Mouse (Mus musculus) stomach, embryonic 16.5 days (tissue): ENCODE measurements at regions not wholly inside any gene's neighbourhood (a gene's known extent, or its start where the extent isn't known, plus 50 kb on each side); places are given as distances from the start of the nearest gene placed in this dataset.

Source experiments
- ATAC-seq: fragments of 200-750 bp; cut with Nextera tagmentation; 2 replicates; pipeline ENCODE4 v1.8.0; 2017; ENCODE audit warnings: moderate number of reproducible peaks, moderate TSS enrichment; ENCODE audit not compliant: insufficient read depth, low FRiP score
- H3K27ac ChIP-seq: fragments of 300-500 bp; sonication (generic); 2 replicates; pipeline ENCODE4 v1.5.1; 2014; ENCODE audit warnings: low read length
- H3K27me3 ChIP-seq: fragments of 300-500 bp; sonication (generic); 2 replicates; pipeline ENCODE4 v1.6.1; 2014; ENCODE audit warnings: low read length, control low read depth, mixed read lengths; ENCODE audit not compliant: control insufficient read depth, insufficient read depth
- H3K36me3 ChIP-seq: fragments of 300-500 bp; sonication (generic); 2 replicates; pipeline ENCODE4 v1.6.1; 2014; ENCODE audit warnings: low read length; ENCODE audit not compliant: control insufficient read depth, insufficient read depth
- H3K4me1 ChIP-seq: fragments of 300-500 bp; sonication (generic); 2 replicates; pipeline ENCODE4 v1.6.1; 2014; ENCODE audit warnings: low read length, control low read depth, mixed read lengths; ENCODE audit not compliant: control insufficient read depth, insufficient read depth
- H3K4me2 ChIP-seq: fragments of 300-500 bp; sonication (generic); 2 replicates; pipeline ENCODE4 v1.6.1; 2014; ENCODE audit warnings: low read depth, low read length, mixed read lengths
- H3K4me3 ChIP-seq: fragments of 300-500 bp; sonication (generic); replicated peaks from 2 replicates; pipeline ENCODE4 v1.5.1; 2014; ENCODE audit warnings: mild to moderate bottlenecking, low read length
- H3K9ac ChIP-seq: fragments of 300-500 bp; sonication (generic); 2 replicates; pipeline ENCODE4 v1.6.1; 2014; ENCODE audit warnings: low read length
- H3K9me3 ChIP-seq: fragments of 300-500 bp; sonication (generic); replicated peaks from 2 replicates; pipeline ENCODE4 v1.6.1; 2016; ENCODE audit warnings: low read length, control low read depth; ENCODE audit not compliant: control insufficient read depth
- WGBS: fragments of 180-500 bp; shearing (Covaris S2); extraction: QIAGEN DNeasy Blood & Tissue Kit; methylation state at CpG from one replicate; pipeline ENCODE4 v1.1.7; 2014; 5-methylcytosine and 5-hydroxymethylcytosine counted together

GRCm38 (mm10) chr10:97905793-97906192, 179.2 kb upstream of the C030005K15Rik start:
- H3K36me3 ChIP-seq = no peaks in the 10 kb centered on the region
- H3K27me3 ChIP-seq = no peaks in the 10 kb centered on the region
- WGBS = 61% methylated on average over 4 of the region's 4 CpGs
- H3K4me3 ChIP-seq = no peak overlapping the region
- no peaks in the 10 kb centered on the region for H3K9me3 ChIP-seq
- ATAC-seq = no peak
- no peak overlapping the region for H3K9ac ChIP-seq
- H3K4me2 ChIP-seq = no peak overlapping the region
- H3K4me1 ChIP-seq = no peaks in the 10 kb centered on the region
- H3K27ac ChIP-seq = no peak overlapping the region

- H3K27me3 ChIP-seq = no peaks in the 10 kb centered on the region
- no peak overlapping the region for H3K4me2 ChIP-seq
- no peak for ATAC-seq
- no peaks in the 10 kb centered on the region for H3K4me1 ChIP-seq
- no peaks in the 10 kb centered on the region for H3K9me3 ChIP-seq
- no peak overlapping the region for H3K27ac ChIP-seq
- H3K36me3 ChIP-seq = no peaks in the 10 kb centered on the region
- no peak overlapping the region for H3K4me3 ChIP-seq
- WGBS = 29% methylated on average over 4 of the region's 4 CpGs
- H3K9ac ChIP-seq = no peak overlapping the region
Measured at GRCm38 (mm10) chr10:97925568-97925967, 199.0 kb upstream of the C030005K15Rik start.

GRCm38 (mm10) chr10:97940345-97940744, 213.8 kb upstream of the C030005K15Rik start:
- Histone ChIP-seq H3K9me3 (no peaks in the 10 kb centered on the region), H3K4me2 (no peak overlapping the region), H3K27me3 (no peaks in the 10 kb centered on the region), H3K27ac (no peak overlapping the region), H3K4me3 (no peak overlapping the region), H3K9ac (no peak overlapping the region), H3K4me1 (no peaks in the 10 kb centered on the region), H3K36me3 (no peaks in the 10 kb centered on the region)
- ATAC-seq = no peak
- 91% methylated on average over 2 of the region's 2 CpGs for WGBS

DNA sequence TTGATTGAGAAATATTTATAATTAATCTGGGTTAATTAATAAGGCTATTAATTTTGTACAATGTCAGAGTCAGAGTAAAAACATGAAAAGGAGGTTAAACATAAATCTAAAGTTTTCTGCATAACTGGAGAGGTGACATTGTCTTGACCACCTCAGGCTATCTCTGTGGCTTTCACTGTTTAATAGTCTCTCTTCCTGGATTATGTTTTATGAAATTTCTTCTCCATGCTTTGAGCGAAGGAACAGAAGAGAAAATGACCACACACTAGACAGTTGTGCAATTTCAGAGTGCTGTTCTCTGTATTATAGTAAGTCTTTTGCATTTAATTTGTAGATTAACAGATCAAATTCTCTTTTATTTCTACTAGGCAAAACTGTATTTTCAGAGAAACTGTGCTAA, 239.3 kb upstream of the C030005K15Rik start:
- Histone ChIP-seq H3K9me3 (no peaks in the 10 kb centered on the region), H3K27ac (no peak overlapping the region), H3K27me3 (no peaks in the 10 kb centered on the region), H3K9ac (no peak overlapping the region), H3K4me3 (no peak overlapping the region), H3K4me2 (no peak overlapping the region), H3K4me1 (no peaks in the 10 kb centered on the region), H3K36me3 (no peaks in the 10 kb centered on the region)
- no peak for ATAC-seq
- 83% methylated on average over 1 of the region's 1 CpGs for WGBS

- no peaks in the 10 kb centered on the region for H3K9me3 ChIP-seq
- no peaks in the 10 kb centered on the region for H3K36me3 ChIP-seq
- H3K9ac ChIP-seq = no peak overlapping the region
- no peak overlapping the region for H3K4me3 ChIP-seq
- no peak overlapping the region for H3K27ac ChIP-seq
- H3K27me3 ChIP-seq = no peaks in the 10 kb centered on the region
- WGBS = 64% methylated on average over 2 of the region's 2 CpGs
- ATAC-seq = no peak
- no peak overlapping the region for H3K4me2 ChIP-seq
- H3K4me1 ChIP-seq = no peaks in the 10 kb centered on the region
Measured at GRCm38 (mm10) chr10:97966931-97967330, 240.4 kb upstream of the C030005K15Rik start.

DNA sequence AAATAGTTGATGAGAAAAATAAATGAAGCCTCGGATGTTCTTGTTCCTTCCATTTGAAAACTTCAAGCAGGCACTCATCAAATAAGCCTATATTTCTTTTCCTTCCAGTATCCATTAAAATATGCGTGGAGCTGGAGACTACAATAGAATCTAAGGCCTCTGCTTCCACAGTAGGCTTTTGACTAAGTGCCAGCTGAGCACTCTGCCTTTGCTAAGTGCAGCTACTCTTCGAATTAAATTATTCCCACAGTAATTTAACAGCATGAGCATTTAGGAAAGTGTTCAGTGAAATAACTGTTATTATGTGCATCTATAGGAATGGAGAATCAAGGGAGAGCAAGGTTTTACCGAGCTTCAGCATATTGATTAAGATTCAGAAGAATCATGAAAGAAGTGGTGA, 280.5 kb upstream of the C030005K15Rik start:
- H3K9ac ChIP-seq = no peak overlapping the region
- WGBS = 45% methylated on average over 4 of the region's 4 CpGs
- H3K4me2 ChIP-seq = no peak overlapping the region
- no peak overlapping the region for H3K27ac ChIP-seq
- H3K36me3 ChIP-seq = no peaks in the 10 kb centered on the region
- H3K4me3 ChIP-seq = no peak overlapping the region
- H3K4me1 ChIP-seq = no peaks in the 10 kb centered on the region
- H3K9me3 ChIP-seq = no peaks in the 10 kb centered on the region
- no peaks in the 10 kb centered on the region for H3K27me3 ChIP-seq
- ATAC-seq = no peak

GRCm38 (mm10) chr10:98008355-98008754, 281.8 kb upstream of the C030005K15Rik start:
- Histone ChIP-seq H3K4me2 (no peak overlapping the region), H3K27ac (no peak overlapping the region), H3K4me1 (no peaks in the 10 kb centered on the region), H3K4me3 (no peak overlapping the region), H3K9ac (no peak overlapping the region), H3K36me3 (no peaks in the 10 kb centered on the region), H3K9me3 (no peaks in the 10 kb centered on the region), H3K27me3 (no peaks in the 10 kb centered on the region)
- 50% methylated on average over 1 of the region's 1 CpGs for WGBS
- ATAC-seq = no peak

DNA sequence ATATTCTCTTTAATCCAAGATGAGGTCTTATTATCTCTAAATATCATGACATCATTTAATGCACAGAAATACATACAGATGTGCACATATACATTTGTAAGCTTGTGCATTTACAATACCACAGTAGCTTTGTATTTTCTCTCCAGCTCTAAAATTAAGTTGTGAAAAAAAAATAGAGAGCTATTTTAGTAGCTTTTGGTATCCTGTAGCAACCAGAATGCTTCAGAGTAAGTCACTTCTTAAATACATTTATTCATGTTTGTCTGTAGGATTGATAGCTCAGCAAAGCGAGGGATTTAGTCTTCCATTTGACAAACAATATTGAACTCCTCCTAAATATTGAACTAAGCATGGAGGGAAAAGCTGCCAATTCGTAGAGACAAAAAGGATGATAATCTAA, 286.4 kb upstream of the C030005K15Rik start:
- Histone ChIP-seq H3K9ac (no peak overlapping the region), H3K9me3 (no peaks in the 10 kb centered on the region), H3K36me3 (no peaks in the 10 kb centered on the region), H3K4me3 (no peak overlapping the region), H3K27ac (no peak overlapping the region), H3K27me3 (no peaks in the 10 kb centered on the region), H3K4me1 (peaks cover 3% of the 10 kb centered on the region; the same call in 1 of the 2 replicates), H3K4me2 (no peak overlapping the region)
- WGBS = 81% methylated on average over 2 of the region's 2 CpGs
- no peak for ATAC-seq

GRCm38 (mm10) chr10:98014985-98015902, 288.7 kb upstream of the C030005K15Rik start:
- Histone ChIP-seq H3K4me1 (peaks cover 3% of the 10 kb centered on the region; the same call in 1 of the 2 replicates), H3K27ac (no peak overlapping the region), H3K27me3 (no peaks in the 10 kb centered on the region), H3K36me3 (no peaks in the 10 kb centered on the region), H3K9ac (no peak overlapping the region), H3K4me3 (no peak overlapping the region), H3K4me2 (no peak overlapping the region), H3K9me3 (no peaks in the 10 kb centered on the region)
- ATAC-seq = no peak
- WGBS = 63% methylated on average over 10 of the region's 10 CpGs
